Mouse (Mus musculus): ENCODE data around the gene Hbb-bh2.

DNA sequence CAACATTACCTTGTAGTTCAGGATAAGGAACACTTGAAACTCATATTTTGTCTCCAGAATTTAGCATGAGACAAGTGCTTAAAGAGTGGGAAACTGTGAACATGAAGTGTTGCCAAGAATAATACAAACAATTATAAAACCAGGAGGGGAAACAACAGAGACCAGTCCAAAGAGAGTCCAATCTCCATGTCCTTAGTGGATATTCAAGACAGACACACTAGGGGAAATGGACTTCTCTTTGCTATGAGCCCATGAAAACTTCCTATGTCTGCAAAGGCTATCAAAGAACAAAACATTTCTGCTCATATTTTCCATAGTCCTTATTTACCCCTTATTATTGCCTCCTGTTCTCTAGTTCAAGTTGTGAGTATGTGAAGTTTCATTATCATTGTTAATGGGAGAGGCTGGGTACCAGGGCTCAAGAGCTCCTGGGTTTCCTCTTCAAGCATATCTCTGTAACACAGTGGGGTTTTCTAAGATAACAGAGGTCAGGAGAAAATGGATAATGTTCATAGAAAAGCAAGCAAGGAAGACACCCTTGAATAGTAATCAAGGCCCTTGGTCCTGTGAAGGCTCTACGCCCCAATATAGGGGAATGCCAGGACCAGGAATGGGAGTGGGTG is 29.0 kb downstream of the Hbb-bh2 start:
- TF ChIP-seq TAL1 (IDR thresholded peaks at IDR 0.05; ENCODE audit: low read length) (peak; percentile 79), CTCF (IDR thresholded peaks at IDR 0.05 in 2 of 3, conservative IDR thresholded peaks at IDR 0.05 in 1 of 3; ENCODE audit: control insufficient read depth in 1 of 3, insufficient read depth in 1 of 3, low read depth in 2 of 3, low read length in 3 of 3, poor library complexity in 1 of 3, severe bottlenecking in 1 of 3) (no peak), USF2 (IDR thresholded peaks at IDR 0.05; ENCODE audit: borderline replicate concordance in 1 of 2, insufficient read depth in 1 of 2, low read depth in 1 of 2, low read length in 2 of 2) (no peak), POLR2A (IDR thresholded peaks at IDR 0.05; ENCODE audit: control insufficient read depth in 1 of 2, insufficient read depth in 1 of 2, low read depth in 1 of 2, low read length in 2 of 2, poor library complexity in 1 of 2) (no peak), RAD21 (IDR thresholded peaks at IDR 0.05; ENCODE audit: low read depth, low read length) (no peak), JUND (IDR thresholded peaks at IDR 0.05; ENCODE audit: low read depth, low read length) (no peak), POLR2AphosphoS2 (IDR thresholded peaks at IDR 0.05; ENCODE audit: low read length) (no peak), MAX (IDR thresholded peaks at IDR 0.05; ENCODE audit: low read length) (no peak), TCF12 (IDR thresholded peaks at IDR 0.05; ENCODE audit: low read depth, low read length) (peak; percentile 96), EP300 (IDR thresholded peaks at IDR 0.05; ENCODE audit: low read depth in 1 of 2, low read length in 2 of 2) (peak; percentile 94 to 97), USF1 (IDR thresholded peaks at IDR 0.05; ENCODE audit: low read depth, low read length) (no peak), SMC3 (IDR thresholded peaks at IDR 0.05; ENCODE audit: low read depth, low read length) (no peak), NELFE (IDR thresholded peaks at IDR 0.05; ENCODE audit: low read depth, low read length) (no peak), ETS1 (IDR thresholded peaks at IDR 0.05; ENCODE audit: low read depth, low read length) (peak; percentile 87)

All from MEL (cell line).